Mouse (Mus musculus): Measurements from ENCODE around the gene Gm10188.

Gm10188 gene

DNA sequence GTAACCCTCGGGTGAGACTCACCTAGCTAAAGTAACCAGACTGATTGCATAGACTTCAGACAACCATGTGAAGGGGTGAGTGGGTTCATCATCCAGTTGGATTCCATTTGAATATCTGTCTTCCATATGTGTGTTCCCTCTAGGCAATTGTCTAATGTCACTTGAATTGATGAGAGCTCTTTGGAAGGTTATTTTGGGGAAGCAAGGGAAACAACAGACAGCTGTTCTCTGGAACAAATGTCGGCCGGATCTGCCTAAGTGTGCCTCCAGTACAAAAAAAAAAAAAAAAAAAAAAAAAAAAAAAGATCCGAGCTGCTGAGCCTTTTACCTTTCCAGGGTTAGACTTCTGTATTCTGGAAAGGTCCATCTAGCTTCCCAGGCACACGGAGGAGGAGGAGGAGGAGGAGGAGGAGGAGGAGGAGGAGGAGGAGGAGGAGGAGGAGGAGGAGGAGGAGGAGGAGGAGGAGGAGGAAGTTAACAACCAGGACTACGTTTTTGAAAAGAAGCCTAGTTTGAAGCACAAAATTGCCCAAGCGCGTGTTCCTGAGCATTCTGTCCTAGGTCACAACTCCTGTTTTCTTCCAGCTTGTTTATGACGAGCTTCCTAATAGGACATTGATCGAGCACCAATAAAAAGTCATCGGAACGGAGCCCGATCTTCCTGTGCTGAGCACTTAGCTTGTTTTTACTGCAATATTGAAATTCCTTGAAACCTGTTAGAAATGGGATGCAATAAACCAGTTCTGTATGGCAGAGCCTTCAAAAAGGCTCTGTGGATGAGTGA lies 3.1 kb downstream of the Gm10188 start:
- in situ Hi-C loops (cut with MboI, MseI), result no loop called here

DNA sequence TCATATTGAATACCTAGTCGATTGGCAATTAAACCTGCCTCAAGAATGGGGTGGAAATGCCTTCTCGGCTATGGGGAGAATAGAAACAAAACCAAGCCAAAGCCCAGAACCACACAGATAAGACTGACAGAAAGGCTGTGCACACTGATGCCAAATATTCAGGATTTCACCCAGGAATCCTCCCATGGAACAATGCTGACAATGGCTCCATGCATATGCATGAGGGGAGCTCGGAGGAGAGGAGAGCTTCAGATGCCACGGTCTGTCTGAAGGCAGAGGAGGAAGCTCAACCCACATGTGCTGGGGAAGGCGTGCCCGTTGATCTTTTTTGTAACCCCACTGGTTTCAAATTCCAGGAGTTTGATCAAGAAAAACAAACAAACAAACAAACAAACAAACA lies 7.4 kb downstream of the Gm10188 start:
- in situ Hi-C loops (cut with MboI, MseI), result no loop called here

- in situ Hi-C loops (cut with MboI, MseI), result no loop called here
These were observed 7.9 kb downstream of the Gm10188 start for GRCm38 (mm10) chr1:132221627-132222026.

- in situ Hi-C loops (cut with MboI, MseI), result no loop called here
These were observed 13.3 kb downstream of the Gm10188 start for GRCm38 (mm10) chr1:132216276-132216675.

DNA sequence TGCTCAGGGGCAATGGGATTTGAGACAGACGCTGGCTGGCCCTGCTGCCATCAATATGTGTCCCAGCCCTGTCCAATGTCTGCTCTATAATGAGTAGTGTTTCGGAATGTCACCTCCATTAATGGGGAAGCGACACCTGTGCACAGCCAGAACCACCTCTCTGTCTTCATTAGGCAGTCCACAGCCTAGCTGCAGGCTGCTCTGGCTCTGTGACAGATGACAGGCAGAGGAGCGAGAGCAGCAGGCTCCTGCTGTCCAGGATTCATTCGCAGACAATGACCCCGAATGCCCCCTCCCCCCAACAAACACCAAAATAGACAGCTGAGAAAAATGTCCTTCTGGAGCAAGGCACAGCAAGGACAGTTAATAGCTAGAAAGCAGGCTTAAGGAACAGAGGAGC lies 16.5 kb downstream of the Gm10188 start:
- in situ Hi-C loops (cut with MboI, MseI), result no loop called here

DNA sequence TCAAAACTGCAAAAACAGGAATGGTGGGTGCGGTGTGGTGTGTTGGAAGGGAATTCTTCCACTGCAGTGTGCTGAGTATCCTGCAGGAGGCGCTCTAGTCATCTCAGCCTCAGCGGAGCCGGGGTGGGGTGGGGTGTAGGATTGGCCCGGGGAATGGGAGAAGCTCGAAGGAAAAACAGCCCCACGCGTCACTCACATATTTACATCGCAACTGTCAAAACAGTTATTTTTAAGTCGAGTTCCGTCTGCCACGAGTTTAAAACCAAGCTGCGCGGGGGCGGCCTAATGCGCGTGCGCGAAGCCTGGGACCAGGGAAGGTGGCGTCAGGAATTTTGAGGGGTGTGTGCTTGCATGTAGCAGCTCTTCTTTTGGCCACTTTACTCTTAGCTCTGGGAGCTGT lies 17.3 kb downstream of the Gm10188 start:
- in situ Hi-C loops (cut with MboI, MseI), result no loop called here

- in situ Hi-C loops (cut with MboI, MseI), result no loop called here
These were observed 17.9 kb downstream of the Gm10188 start for GRCm38 (mm10) chr1:132211672-132212071.

- in situ Hi-C loops (cut with MboI, MseI), result no loop called here
These were observed 18.6 kb downstream of the Gm10188 start for GRCm38 (mm10) chr1:132210922-132211321.

DNA sequence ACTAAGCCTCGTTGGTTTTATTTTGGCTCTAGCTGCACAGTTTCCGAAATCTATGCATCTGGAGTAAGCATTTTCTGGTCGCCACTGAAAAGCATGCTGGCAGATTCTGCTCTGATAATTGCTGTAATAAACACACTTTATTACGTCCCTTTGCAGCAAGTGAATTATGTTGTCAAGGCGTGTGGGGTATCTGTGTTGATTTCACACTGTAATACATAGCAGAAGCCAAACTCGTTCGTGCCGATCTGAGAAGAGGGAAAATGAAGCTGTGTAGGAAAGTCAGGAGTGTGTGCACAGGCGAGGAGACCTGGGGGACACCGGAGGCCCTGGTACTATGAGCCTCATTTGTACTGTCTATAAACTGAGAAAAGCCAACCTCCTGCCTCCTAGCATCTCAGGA lies 20.2 kb downstream of the Gm10188 start:
- in situ Hi-C loops (cut with MboI, MseI), result loop anchor here (5.0 kb wide), 1 partner anchor 47 kb away; no protein-coding TSS in a partner anchor

DNA sequence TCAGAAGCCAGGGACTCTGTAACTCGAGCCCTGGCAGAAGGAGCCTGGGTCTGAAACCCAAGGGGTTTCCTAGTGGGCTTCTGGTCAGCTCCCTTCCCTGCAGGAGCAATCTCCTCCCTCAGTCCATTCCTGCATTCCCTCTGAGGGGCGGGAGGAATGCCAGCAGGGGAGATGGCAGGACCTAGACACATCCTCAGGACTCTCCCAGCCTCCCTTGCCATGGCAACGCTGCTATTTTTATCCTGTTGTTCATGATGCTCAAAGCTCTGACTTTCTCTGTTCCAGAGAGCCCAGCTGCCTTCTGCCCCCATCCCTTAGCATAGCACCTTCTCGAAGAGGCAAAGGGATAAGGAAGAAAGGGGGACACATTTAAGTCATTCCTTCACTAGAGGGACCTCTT lies 21.4 kb downstream of the Gm10188 start:
- in situ Hi-C loops (cut with MboI, MseI), result loop anchor here (5.0 kb wide), 1 partner anchor 46 kb away; no protein-coding TSS in a partner anchor

GRCm38 (mm10) chr1:132206828-132207227 lies 22.7 kb downstream of the Gm10188 start:
- in situ Hi-C loops (cut with MboI, MseI), result loop anchor here (5.0 kb wide), 1 partner anchor 45 kb away; no protein-coding TSS in a partner anchor

DNA sequence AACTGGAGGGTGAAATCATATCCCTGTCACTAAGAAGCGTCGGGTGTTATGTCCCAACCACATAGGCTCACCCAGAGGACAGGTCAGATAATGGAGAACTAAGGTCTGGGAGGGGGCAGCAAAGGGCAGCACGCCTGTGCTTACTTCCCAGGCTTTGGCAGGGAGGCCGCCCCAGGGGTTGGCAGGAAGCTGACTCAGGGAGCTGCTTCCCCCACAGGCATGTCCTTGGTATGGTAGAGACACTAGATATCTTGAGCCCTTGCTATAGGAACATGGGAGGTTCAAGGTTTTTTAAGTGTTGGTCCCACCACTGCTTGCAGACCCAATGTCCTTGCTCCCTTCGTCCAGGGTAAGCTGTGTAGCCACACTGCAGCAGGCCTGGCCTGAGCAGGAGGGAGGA lies 23.6 kb downstream of the Gm10188 start:
- in situ Hi-C loops (cut with MboI, MseI), result loop anchor here (5.0 kb wide), 1 partner anchor 44 kb away; no protein-coding TSS in a partner anchor

- in situ Hi-C loops (cut with MboI, MseI), result no loop called here
These were observed 26.8 kb downstream of the Gm10188 start for GRCm38 (mm10) chr1:132202771-132203170.

- in situ Hi-C loops (cut with MboI, MseI), result no loop called here
These were observed 27.6 kb downstream of the Gm10188 start for GRCm38 (mm10) chr1:132201936-132202335.

DNA sequence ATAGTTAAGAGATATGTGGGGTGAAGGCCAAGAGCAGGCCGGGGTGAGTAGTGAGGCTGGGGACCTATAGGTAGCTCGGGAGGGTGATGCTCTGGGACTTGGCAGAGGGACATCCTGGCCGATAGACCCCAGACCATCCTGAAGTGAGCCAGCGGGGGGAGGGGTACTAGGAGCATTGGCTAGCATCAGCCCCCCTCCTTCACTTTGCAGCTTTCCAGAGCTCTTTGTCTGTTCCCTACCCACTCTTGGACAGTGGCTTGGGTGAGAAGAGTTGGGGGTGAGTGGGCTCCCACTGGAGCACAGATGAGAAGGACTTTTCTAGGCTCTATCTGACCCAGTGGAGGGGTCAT lies 28.1 kb downstream of the Gm10188 start:
- in situ Hi-C loops (cut with MboI, MseI), result no loop called here

- in situ Hi-C loops (cut with MboI, MseI), result no loop called here
These were observed 28.7 kb downstream of the Gm10188 start for GRCm38 (mm10) chr1:132200562-132201510.

- in situ Hi-C loops (cut with MboI, MseI), result no loop called here
These were observed 29.6 kb downstream of the Gm10188 start for GRCm38 (mm10) chr1:132199934-132200333.

DNA sequence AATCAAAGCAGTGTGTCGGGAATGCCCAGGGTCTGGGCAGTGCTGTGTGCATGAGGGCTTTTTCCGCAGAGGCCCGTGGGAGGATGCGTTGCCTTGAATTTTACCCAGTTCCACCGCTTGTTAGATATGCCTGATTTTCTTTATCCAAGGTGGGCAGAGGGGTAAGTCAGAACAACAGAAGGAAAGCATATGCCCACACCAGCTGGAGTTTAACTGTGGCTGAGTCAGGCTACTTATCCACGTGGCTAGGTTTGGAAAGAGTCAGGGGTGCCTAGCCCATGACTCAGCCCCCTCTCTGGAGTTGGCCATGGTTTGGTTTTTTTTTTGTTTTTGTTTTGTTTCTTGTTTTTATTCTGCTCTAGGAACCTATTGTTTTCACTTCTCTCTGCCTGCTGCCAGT lies 30.3 kb downstream of the Gm10188 start:
- in situ Hi-C loops (cut with MboI, MseI), result no loop called here

DNA sequence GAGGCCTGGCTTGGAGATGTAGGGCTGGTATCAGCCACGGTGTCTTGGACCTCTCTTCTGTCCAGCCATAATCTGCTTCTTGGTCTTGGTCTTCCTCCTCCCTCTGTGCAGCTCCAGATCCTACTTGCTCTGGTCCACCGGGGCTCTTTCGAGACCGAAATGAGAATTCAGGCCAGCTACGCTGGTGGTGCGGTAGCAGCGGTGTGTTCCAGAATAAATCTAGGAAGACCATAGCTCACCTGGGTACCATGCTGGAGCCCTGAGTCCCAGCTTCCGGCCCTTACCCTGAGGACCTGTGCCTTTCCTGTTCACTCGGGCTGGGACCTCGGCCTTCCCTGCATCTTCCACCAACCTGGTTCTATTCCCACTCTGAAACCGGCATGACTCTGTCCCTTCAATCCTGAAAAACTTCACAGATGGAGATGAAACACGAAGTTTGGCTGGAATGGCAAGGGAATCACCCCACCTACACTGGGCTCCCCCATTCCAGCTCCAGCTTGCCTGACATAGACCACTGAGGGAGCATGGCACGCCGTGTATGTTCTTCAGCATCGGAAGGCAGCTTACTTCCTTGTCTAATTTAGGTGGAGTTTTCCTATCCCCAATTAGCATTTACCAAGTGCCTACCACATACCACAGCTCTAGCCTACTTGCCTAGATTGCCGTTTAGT lies 31.0 kb downstream of the Gm10188 start:
- in situ Hi-C loops (cut with MboI, MseI), result no loop called here

GRCm38 (mm10) chr1:132197666-132198065 lies 31.9 kb downstream of the Gm10188 start:
- in situ Hi-C loops (cut with MboI, MseI), result no loop called here

DNA sequence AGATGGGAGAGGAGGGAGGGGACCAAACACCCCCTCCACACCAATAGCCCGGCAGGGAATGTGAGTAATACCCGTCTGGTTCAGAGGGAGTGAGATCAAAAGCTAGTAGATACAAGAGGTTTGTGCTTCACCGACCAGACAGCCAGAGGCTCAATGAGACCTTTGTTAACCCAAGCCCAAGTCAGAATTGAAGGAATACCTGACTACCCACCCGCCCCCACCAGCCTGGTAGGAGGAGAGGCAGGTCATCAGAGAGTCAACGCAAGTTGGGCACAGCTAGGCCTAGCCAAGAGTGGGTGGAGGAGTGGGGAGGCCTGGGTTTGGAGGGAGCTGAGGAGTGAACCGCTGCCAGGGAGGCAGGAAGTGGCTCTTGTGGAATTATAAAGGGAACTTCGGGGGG lies 33.2 kb downstream of the Gm10188 start:
- in situ Hi-C loops (cut with MboI, MseI), result no loop called here

- in situ Hi-C loops (cut with MboI, MseI), result no loop called here
These were observed 33.9 kb downstream of the Gm10188 start for GRCm38 (mm10) chr1:132195681-132196080.
